Mouse (Mus musculus): ENCODE measurements around the gene Tmem63c.

DNA sequence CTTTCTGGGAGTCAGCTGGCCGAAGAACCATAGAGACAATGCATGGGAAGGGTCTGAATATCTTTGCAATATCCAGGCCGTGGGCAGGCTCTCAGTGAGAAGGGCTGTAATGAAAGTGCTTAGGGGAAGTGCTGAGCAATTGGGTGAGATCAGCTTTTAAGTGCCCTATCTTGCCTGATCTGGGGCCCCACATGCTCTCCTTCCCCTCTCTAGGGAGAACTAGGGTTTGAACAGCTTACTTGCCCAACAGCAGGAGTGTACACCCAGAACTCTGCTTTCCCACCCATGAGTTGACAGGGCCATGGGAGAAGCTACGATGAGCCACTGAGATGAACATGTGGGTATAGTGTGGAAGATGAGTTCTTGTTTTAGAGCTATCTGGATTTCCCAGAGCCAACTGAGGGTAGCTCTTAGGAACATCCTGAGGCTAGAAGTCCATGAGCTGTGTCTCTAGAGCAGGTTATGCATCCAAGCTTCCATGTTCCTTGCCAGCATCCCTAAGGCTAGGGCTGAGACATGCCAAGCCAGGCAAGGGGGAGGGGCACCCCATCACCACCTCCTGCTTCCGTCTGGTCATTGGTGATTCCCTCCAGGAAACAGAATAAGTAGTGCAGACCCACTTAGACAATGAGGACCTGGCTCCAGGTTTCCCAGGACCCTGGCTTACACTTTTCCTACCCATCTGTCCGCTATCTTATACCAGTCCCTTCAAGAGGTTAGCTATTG is 8.3 kb downstream of the Tmem63c start:
- no peak for TF ChIP-seq POLR2A (IDR thresholded peaks at IDR 0.05; ENCODE audit: low read depth, low read length)
- TF ChIP-seq CTCF (IDR thresholded peaks at IDR 0.05; ENCODE audit: extremely low read depth, insufficient read length, insufficient replicate concordance, low read depth, low read length), result no peak
